Mouse (Mus musculus): ENCODE measurements around the gene Efcab2.

- no peak for TF ChIP-seq CTCF (IDR thresholded peaks at IDR 0.05; ENCODE audit: control insufficient read depth, insufficient read depth, low read length)
- TF ChIP-seq POLR2A (IDR thresholded peaks at IDR 0.05; ENCODE audit: borderline replicate concordance, control insufficient read depth, low read depth, low read length): no peak
These were observed 79.4 kb downstream of the Efcab2 start for GRCm38 (mm10) chr1:178485138-178485867.
